Mouse (Mus musculus) heart, embryonic 10.5 days (tissue): Measurements from ENCODE around the gene Dctn2. TPM values are rescaled to one million over a fixed set of nuclear protein-coding genes. Genes with fewer than 3 reads are reported as not detected.

Source experiments
- DNase-seq: peaks from one replicate; pipeline ENCODE4 v3.0.0-alpha.2; 2017; ENCODE audit warnings: low spot score
- H3K27ac ChIP-seq: fragments of 300-500 bp; sonication (generic); 2 replicates; pipeline ENCODE4 v1.5.1; 2016; ENCODE audit warnings: mild to moderate bottlenecking
- H3K27me3 ChIP-seq: fragments of 300-500 bp; sonication (generic); 2 replicates; pipeline ENCODE4 v1.6.1; 2016; ENCODE audit warnings: mild to moderate bottlenecking; ENCODE audit not compliant: poor library complexity, insufficient read depth, severe bottlenecking
- H3K36me3 ChIP-seq: fragments of 300-500 bp; sonication (generic); 2 replicates; pipeline ENCODE4 v1.6.1; 2016; ENCODE audit warnings: mild to moderate bottlenecking, moderate library complexity
- H3K4me1 ChIP-seq: fragments of 300-500 bp; sonication (generic); 2 replicates; pipeline ENCODE4 v1.6.1; 2016; ENCODE audit warnings: mild to moderate bottlenecking
- H3K4me3 ChIP-seq: fragments of 300-500 bp; sonication (generic); 2 replicates; pipeline ENCODE4 v1.5.1; 2016; ENCODE audit warnings: mild to moderate bottlenecking, moderate library complexity
- H3K9me3 ChIP-seq: fragments of 300-500 bp; sonication (generic); 2 replicates; pipeline ENCODE4 v1.6.1; 2016; ENCODE audit warnings: mild to moderate bottlenecking, moderate library complexity
- WGBS: fragments of 180-500 bp; shearing (Covaris S2); methylation state at CpG from one replicate; pipeline ENCODE4 v1.1.7; 2016; 5-methylcytosine and 5-hydroxymethylcytosine counted together
- polyA plus RNA-seq: library from polyadenylated mRNA; unstranded; fragments of >200 nt; fragmentation: Nextera tagmentation; extraction: Ambion mirVana; gene quantifications from 2 replicates; pipeline ENCODE4 v1.2.1, GENCODE M21; 2016

Gene Dctn2
- polyA plus RNA-seq, 1 experiment from 2014 or later, result 167 TPM

GRCm38 (mm10) chr10:127327461-127328145 lies 61.4 kb downstream of the Dctn2 start:
- DNase-seq, result no peak
- WGBS, result 43% methylated on average over 18 of the region's 18 CpGs
- Histone ChIP-seq H3K36me3 (no peaks in the 10 kb centered on the region), H3K27me3 (peaks cover 100% of the 10 kb centered on the region), H3K4me1 (peaks cover 28% of the 10 kb centered on the region), H3K27ac (no peak overlapping the region), H3K9me3 (no peaks in the 10 kb centered on the region), H3K4me3 (no peak overlapping the region)

- peaks cover 74% of the 10 kb centered on the region for H3K27me3 ChIP-seq
- H3K27ac ChIP-seq, result no peak overlapping the region
- H3K4me1 ChIP-seq, result peaks cover 23% of the 10 kb centered on the region
- H3K36me3 ChIP-seq, result 0 out of 2 replicates have a peak, but pooled peaks cover 8% of the 10 kb centered on the region
- WGBS, result 69% methylated on average over 7 of the region's 7 CpGs
- no peaks in the 10 kb centered on the region for H3K9me3 ChIP-seq
- H3K4me3 ChIP-seq, result no peak overlapping the region
- DNase-seq, result no peak
Measured at GRCm38 (mm10) chr10:127330212-127330611, 64.0 kb downstream of the Dctn2 start.

Other genes starting within 250 kb of the Dctn2 start
- 114 TPM in 2 replicates for gene Tsfm, start 235.5 kb upstream of the Dctn2 start, polyA plus RNA-seq
- gene Mettl1, start 225.0 kb upstream of the Dctn2 start, polyA plus RNA-seq, result 46.4 and 54.8 TPM in 2 replicates
- gene Eef1akmt3, start 224.9 kb upstream of the Dctn2 start, polyA plus RNA-seq, result 0.18 and 0.23 TPM in 2 replicates
- 0.09 TPM in 1 of 2 replicates, not detected in the other for gene Cyp27b1, start 218.1 kb upstream of the Dctn2 start, polyA plus RNA-seq
- gene March9, start 206.2 kb upstream of the Dctn2 start, polyA plus RNA-seq, result 0.15 and 0.24 TPM in 2 replicates
- 1,495 and 2,024 TPM in 2 replicates for gene Cdk4, start 202.8 kb upstream of the Dctn2 start, polyA plus RNA-seq
- gene Tspan31, start 196.1 kb upstream of the Dctn2 start, polyA plus RNA-seq, result 138 and 154 TPM in 2 replicates
- gene Agap2, start 191.1 kb upstream of the Dctn2 start, polyA plus RNA-seq, result 0.50 TPM in 1 of 2 replicates, not detected in the other
- 44.4 and 48.8 TPM in 2 replicates for gene Os9, start 145.2 kb upstream of the Dctn2 start, polyA plus RNA-seq
- 1.5 and 3.6 TPM in 2 replicates for gene B4galnt1, start 101.1 kb upstream of the Dctn2 start, polyA plus RNA-seq
- 9.2 and 12.9 TPM in 2 replicates for gene Slc26a10, start 85.7 kb upstream of the Dctn2 start, polyA plus RNA-seq
- 21.4 and 28.8 TPM in 2 replicates for gene Arhgef25, start 76.3 kb upstream of the Dctn2 start, polyA plus RNA-seq
- 78.4 and 91.4 TPM in 2 replicates for gene Dtx3, start 70.6 kb upstream of the Dctn2 start, polyA plus RNA-seq
- gene Pip4k2c, start 54.8 kb upstream of the Dctn2 start, polyA plus RNA-seq, result 27.9 and 29.3 TPM in 2 replicates
- 0.41 and 1.4 TPM in 2 replicates for gene Kif5a, start 3.0 kb upstream of the Dctn2 start, polyA plus RNA-seq
- gene Mbd6, start 22.6 kb downstream of the Dctn2 start, polyA plus RNA-seq, result 11.3 and 16.9 TPM in 2 replicates
- 119 and 140 TPM in 2 replicates for gene Mars, start 45.4 kb downstream of the Dctn2 start, polyA plus RNA-seq
- 0.87 and 3.1 TPM in 2 replicates for gene Arhgap9, start 55.6 kb downstream of the Dctn2 start, polyA plus RNA-seq
- gene Gli1, start 75.6 kb downstream of the Dctn2 start, polyA plus RNA-seq, result 0.91 and 4.8 TPM in 2 replicates
- gene Inhbe, start 88.0 kb downstream of the Dctn2 start, polyA plus RNA-seq, result 0.04 TPM in 1 of 2 replicates, not detected in the other
- 0.31 TPM in 1 of 2 replicates, not detected in the other for gene Inhbc, start 104.1 kb downstream of the Dctn2 start, polyA plus RNA-seq
- 30.7 and 33.3 TPM in 2 replicates for gene R3hdm2, start 114.0 kb downstream of the Dctn2 start, polyA plus RNA-seq
- 0.22 and 0.84 TPM in 2 replicates for gene Stac3, start 235.3 kb downstream of the Dctn2 start, polyA plus RNA-seq
- gene Ndufa4l2, start 248.6 kb downstream of the Dctn2 start, polyA plus RNA-seq, result 7.8 and 9.0 TPM in 2 replicates